Mouse (Mus musculus): ENCODE results near the gene Dhfr. TPM values are rescaled to one million over a fixed set of nuclear protein-coding genes. Genes with fewer than 3 reads are reported as not detected.

The Dhfr gene
- total RNA-seq (2023), result 1 to 10 TPM; 1.2 to 1.5 TPM

GRCm38 (mm10) chr13:92354456-92355271 is at the start of gene Dhfr, which contains the start of gene Msh3:
TSS of gene Dhfr (plus strand) at chr13:92354726.
TSS of gene Msh3 (minus strand) at chr13:92355003.

GRCm38 (mm10) chr13:92305680-92306079 is 48.8 kb upstream of the Dhfr start, which contains the start of gene Gm20379:
TSS of gene Gm20379 (plus strand) at chr13:92305980.

GRCm38 (mm10) chr13:92425758-92426264 is 71.3 kb downstream of the Dhfr start, which contains the start of gene Ankrd34b:
TSS of gene Ankrd34b (plus strand) at chr13:92425896.

Other genes with a start within 250 kb of the Dhfr start
- 10 to 100 TPM; 23.3 to 24.6 TPM for gene Rasgrf2, start 223.1 kb upstream of the Dhfr start, total RNA-seq (2023)
- not detected for gene Gm20379, start 48.7 kb upstream of the Dhfr start, total RNA-seq (2023)
- 10 to 100 TPM; 39.5 to 46.1 TPM for gene Msh3, start 277 bp downstream of the Dhfr start, total RNA-seq (2023)
- gene Ankrd34b, start 71.2 kb downstream of the Dhfr start, total RNA-seq (2023), result under 1 TPM in 1 of 2 experiments, not detected in 1; 0.78 TPM
- gene Fam151b, start 129.3 kb downstream of the Dhfr start, total RNA-seq (2023), result 1 to 10 TPM; 2.3 to 3.5 TPM
- 10 to 100 TPM; 23.4 to 29.1 TPM for gene Zfyve16, start 176.1 kb downstream of the Dhfr start, total RNA-seq (2023)
- not detected for gene Spz1, start 221.4 kb downstream of the Dhfr start, total RNA-seq (2023)

All from B cell, adult 67 days (primary cell).